Mouse (Mus musculus) ES-E14 (cell line): ENCODE measurements around the gene H2al1m. TPM values are rescaled to one million over a fixed set of nuclear protein-coding genes. Genes with fewer than 3 reads are reported as not detected.

Experiments
- DNase-seq: peaks from one replicate; pipeline ENCODE4 v3.0.0-alpha.2; 2013; ENCODE audit warnings: low read depth, low spot score
- H3K27ac ChIP-seq: 2 replicates; pipeline ENCODE4 v1.5.1; 2012; ENCODE audit warnings: low read depth, mild to moderate bottlenecking, low read length, moderate library complexity, mixed read lengths; ENCODE audit not compliant: poor library complexity, insufficient read depth, severe bottlenecking
- H3K36me3 ChIP-seq: 2 replicates; pipeline ENCODE4 v1.6.1; 2012; ENCODE audit warnings: mild to moderate bottlenecking, low read length, moderate library complexity, mixed read lengths; ENCODE audit not compliant: control insufficient read depth, poor library complexity, insufficient read depth, severe bottlenecking
- H3K4me1 ChIP-seq, 2 experiments: fragments of 150-350 bp in 1 of 2; sonication (generic) in 1 of 2; 2 replicates each; pipeline ENCODE4 v1.6.1; 2012; ENCODE audit warnings: low read length in 2 of 2, mild to moderate bottlenecking in 1 of 2, mixed read lengths in 1 of 2; ENCODE audit not compliant: control insufficient read depth in 2 of 2, insufficient read depth in 2 of 2, poor library complexity in 1 of 2
- H3K4me3 ChIP-seq, 2 experiments: fragments of 150-350 bp in 1 of 2; sonication (generic) in 1 of 2; 2 replicates each; pipeline ENCODE4 v1.5.1; 2012; ENCODE audit warnings: low read length in 2 of 2, low read depth in 1 of 2, mild to moderate bottlenecking in 1 of 2, mixed read lengths in 1 of 2; ENCODE audit not compliant: insufficient read depth in 1 of 2, poor library complexity in 1 of 2, severe bottlenecking in 1 of 2
- H3K9ac ChIP-seq: 2 replicates; pipeline ENCODE4 v1.6.1; 2012; ENCODE audit warnings: low read depth, mild to moderate bottlenecking, low read length, mixed read lengths; ENCODE audit not compliant: poor library complexity, insufficient read depth, severe bottlenecking
- H3K9me3 ChIP-seq: fragments of 150-350 bp; sonication (generic); 2 replicates; pipeline ENCODE4 v1.6.1; 2012; ENCODE audit warnings: low read depth, mild to moderate bottlenecking, low read length; ENCODE audit not compliant: control insufficient read depth, insufficient read depth
- CHD2 ChIP-seq: IDR thresholded peaks from 2 replicates; pipeline ENCODE4 v1.6.1; 2014; ENCODE audit warnings: mild to moderate bottlenecking, low read depth, low read length, inconsistent platforms
- HCFC1 ChIP-seq: IDR thresholded peaks from 2 replicates; pipeline ENCODE4 v1.6.1; 2012; ENCODE audit warnings: low read length, inconsistent platforms, borderline replicate concordance; ENCODE audit not compliant: insufficient read depth
- MAFK ChIP-seq: IDR thresholded peaks from 2 replicates; pipeline ENCODE4 v1.6.1; 2014; ENCODE audit warnings: mild to moderate bottlenecking, low read depth, low read length, inconsistent platforms; ENCODE audit not compliant: insufficient read depth
- ZC3H11A ChIP-seq: IDR thresholded peaks from 2 replicates; pipeline ENCODE4 v1.6.1; 2012; ENCODE audit warnings: low read depth, mild to moderate bottlenecking, inconsistent platforms, low read length, borderline replicate concordance
- ZNF384 ChIP-seq: IDR thresholded peaks from 2 replicates; pipeline ENCODE4 v1.6.1; 2012; ENCODE audit warnings: low read depth, low read length, inconsistent platforms
- in situ Hi-C, 2 experiments: fragments of 600-800 bp; cut with MboI; formaldehyde crosslinking; loops; one replicate each; pipeline ENCODE4 v1.15.1; 2025; ENCODE audit warnings: low sequenced_read_pairs in 2 of 2, inconsistent platforms in 1 of 2; ENCODE audit not compliant: unreplicated experiment in 2 of 2
- total RNA-seq: library from RNA; depleted of rRNA; stranded (reverse); fragments of 300-350 nt; gene quantifications from 2 replicates; pipeline ENCODE4 v1.2.3, GENCODE M21; 2012

H2al1m gene
- total RNA-seq, 1 experiment: not detected

- in situ Hi-C loops: no loop called here
- no peak for DNase-seq
- no peak overlapping the region for H3K9ac ChIP-seq
- no peak overlapping the region for H3K4me3 ChIP-seq
- no peaks in the 10 kb centered on the region for H3K36me3 ChIP-seq
- no peak overlapping the region for H3K27ac ChIP-seq
- no peak for TF ChIP-seq ZNF384
- TF ChIP-seq CHD2: no peak
- no peak for TF ChIP-seq ZC3H11A
- TF ChIP-seq MAFK: no peak
- no peak for TF ChIP-seq HCFC1
- H3K9me3 ChIP-seq: no peaks in the 10 kb centered on the region
- no peaks in the 10 kb centered on the region for H3K4me1 ChIP-seq
Observed at GRCm38 (mm10) chrX:9259267-9259666, 24.3 kb upstream of the H2al1m start.

DNA sequence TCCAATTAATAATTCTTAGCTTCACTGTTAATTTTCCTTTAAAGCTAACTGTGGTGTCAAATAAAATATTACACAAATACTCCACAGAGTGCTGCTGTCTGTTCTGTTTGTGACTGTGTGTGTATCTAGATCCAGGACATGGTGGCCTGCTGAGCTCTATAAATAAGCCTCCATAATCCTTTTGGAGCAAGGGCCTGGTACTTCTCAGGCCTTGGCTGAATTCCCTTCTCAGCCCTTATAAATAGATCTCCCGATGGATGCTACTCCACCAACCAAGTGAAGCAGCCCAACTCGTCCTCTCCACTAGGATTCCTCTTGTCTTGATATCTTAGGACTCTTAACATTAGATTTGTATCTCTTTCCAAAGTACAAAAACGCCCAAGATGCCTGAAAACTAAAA lies 12.5 kb upstream of the H2al1m start:
- no peaks in the 10 kb centered on the region for H3K9me3 ChIP-seq
- TF ChIP-seq ZNF384 (no peak), CHD2 (no peak), ZC3H11A (no peak), MAFK (no peak), HCFC1 (no peak)
- DNase-seq: no peak
- in situ Hi-C loops: no loop called here
- H3K4me3 ChIP-seq: no peak overlapping the region
- H3K4me1 ChIP-seq: no peaks in the 10 kb centered on the region
- no peaks in the 10 kb centered on the region for H3K36me3 ChIP-seq
- H3K27ac ChIP-seq: no peak overlapping the region
- no peak overlapping the region for H3K9ac ChIP-seq

DNA sequence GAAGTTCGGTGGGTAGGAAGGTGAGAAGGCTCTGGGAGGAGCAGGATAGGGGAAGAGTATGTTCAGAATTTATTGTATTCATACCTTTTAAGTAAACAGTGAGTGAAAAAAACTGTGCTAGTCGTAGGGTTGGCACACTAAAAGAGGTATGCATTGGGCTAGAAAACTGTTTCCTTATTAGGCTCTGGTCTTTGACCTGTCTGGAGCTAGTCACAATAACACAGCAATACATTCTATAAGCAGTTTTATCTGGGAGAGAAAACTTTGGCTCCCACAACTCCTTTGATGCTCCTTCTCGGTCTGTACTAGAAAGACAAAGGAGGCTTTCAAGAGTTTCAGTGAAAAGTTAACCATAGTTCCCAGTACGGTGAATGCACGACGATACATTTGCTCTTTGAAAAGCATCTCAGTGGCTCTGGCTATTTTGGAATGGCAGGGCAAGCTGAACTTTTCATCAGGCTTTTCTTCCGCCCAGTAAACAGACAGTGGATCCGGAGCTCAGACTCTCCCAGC lies 11.6 kb upstream of the H2al1m start:
- TF ChIP-seq CHD2: no peak
- no peak for TF ChIP-seq ZNF384
- no peak for TF ChIP-seq HCFC1
- no peak for TF ChIP-seq MAFK
- TF ChIP-seq ZC3H11A: no peak
- DNase-seq: no peak
- peak overlapping the region; percentile 18; the same call in 1 of the 2 replicates for H3K9ac ChIP-seq
- no peaks in the 10 kb centered on the region for H3K36me3 ChIP-seq
- H3K9me3 ChIP-seq: no peaks in the 10 kb centered on the region
- no peak overlapping the region for H3K27ac ChIP-seq
- H3K4me1 ChIP-seq: no peaks in the 10 kb centered on the region
- peak overlapping the region; percentile 72 to 75 for H3K4me3 ChIP-seq
- in situ Hi-C loops: no loop called here

DNA sequence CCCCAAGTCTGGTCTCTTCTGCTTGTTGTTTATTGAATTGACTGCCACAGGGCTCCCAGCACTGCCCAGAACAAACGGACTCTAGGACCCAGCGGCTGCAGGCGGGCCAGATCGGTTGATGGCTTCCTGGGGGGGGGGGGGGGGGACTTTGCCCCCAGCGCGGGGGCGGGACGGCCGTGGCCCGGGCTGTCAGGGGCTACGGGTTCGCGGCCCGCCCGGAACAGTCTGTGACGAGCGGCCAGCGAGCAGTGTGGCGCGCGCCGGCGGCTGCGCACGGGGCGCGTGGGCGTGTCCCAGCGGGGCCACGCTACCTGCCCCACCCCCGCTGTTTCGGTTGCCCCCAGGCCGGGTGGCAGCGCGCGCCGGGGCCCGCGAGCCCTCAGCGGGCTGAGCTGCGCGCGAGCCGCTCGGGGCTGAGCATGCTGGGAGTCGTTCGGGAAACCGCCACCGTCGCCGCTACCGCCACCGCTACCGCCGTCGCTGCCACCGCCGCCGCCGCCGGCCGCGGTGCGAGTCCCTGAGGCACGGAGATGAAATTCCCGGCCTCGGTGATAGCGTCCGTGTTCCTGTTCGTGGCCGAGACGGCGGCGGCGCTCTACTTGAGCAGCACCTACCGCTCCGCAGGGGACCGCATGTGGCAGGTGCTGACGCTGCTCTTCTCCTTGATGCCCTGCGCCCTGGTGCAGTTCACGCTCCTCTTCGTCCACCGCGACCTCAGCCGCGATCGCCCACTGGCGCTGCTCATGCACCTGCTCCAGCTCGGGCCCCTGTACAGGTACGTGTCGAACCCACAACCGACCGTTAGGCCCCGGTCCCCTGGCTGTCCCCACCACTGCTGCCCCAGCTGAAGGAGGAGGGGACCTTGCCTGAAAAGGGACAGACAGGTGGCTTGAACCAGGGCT lies 10.9 kb upstream of the H2al1m start, which contains the start of gene Xk:
Gene Xk (plus strand): TSS at position 297 of the 902 bp plus-strand sequence.
- peak within 1 kb of the TSS; percentile 72 to 75 for H3K4me3 ChIP-seq
- peak within 1 kb of the TSS; percentile 87 for H3K9ac ChIP-seq
- TF ChIP-seq ZC3H11A (no peak), ZNF384 (no peak), MAFK (no peak), CHD2 (no peak), HCFC1 (no peak)
- H3K27ac ChIP-seq: no peak within 1 kb of the TSS
- no peaks in the 10 kb centered on the region for H3K9me3 ChIP-seq
- in situ Hi-C loops: no loop called here
- no peaks in the 10 kb centered on the region for H3K36me3 ChIP-seq
- H3K4me1 ChIP-seq: no peaks in the 10 kb centered on the region
- DNase-seq: no peak
